Mouse (Mus musculus): ENCODE data around the gene Stk32c. TPM values are rescaled to one million over a fixed set of nuclear protein-coding genes. Genes with fewer than 3 reads are reported as not detected.

Gene Stk32c
- total RNA-seq, 2 experiments from 2014 or later: 102 to 105 TPM

GRCm38 (mm10) chr7:139074189-139074588, 138.9 kb downstream of the Stk32c start:
- TF ChIP-seq CTCF (conservative IDR thresholded peaks at IDR 0.05): no peak
- no peak for DNase-seq (ENCODE audit: low spot score in 2 of 2)
- no peak overlapping the region for H3K27ac ChIP-seq
- no peak overlapping the region for H3K4me3 ChIP-seq

GRCm38 (mm10) chr7:139068182-139068623, 144.9 kb downstream of the Stk32c start:
- peak; percentile 89 for TF ChIP-seq CTCF (conservative IDR thresholded peaks at IDR 0.05)
- Histone ChIP-seq H3K4me3 (no peak overlapping the region), H3K27ac (peak overlapping the region; percentile 6; the same call in 1 of the 2 replicates)
- peak; percentile 78 to 90 for DNase-seq (ENCODE audit: low spot score in 2 of 2)

GRCm38 (mm10) chr7:139063406-139063805, 149.7 kb downstream of the Stk32c start:
- TF ChIP-seq CTCF (conservative IDR thresholded peaks at IDR 0.05): peak; percentile 69
- Histone ChIP-seq H3K27ac (no peak overlapping the region), H3K4me3 (no peak overlapping the region)
- DNase-seq (ENCODE audit: low spot score in 2 of 2): no peak

Other genes with a start within 250 kb of the Stk32c start
- gene Dpysl4, start 127.3 kb downstream of the Stk32c start, total RNA-seq (2021): 10 to 100 TPM; 51.5 to 52.0 TPM
- gene Lrrc27, start 319 bp downstream of the Stk32c start, total RNA-seq (2021): 1 to 10 TPM; 6.8 to 6.9 TPM
- gene Pwwp2b, start 35.2 kb upstream of the Stk32c start, total RNA-seq (2021): 10 to 100 TPM; 35.0 to 37.6 TPM
- gene Inpp5a, start 175.8 kb upstream of the Stk32c start, total RNA-seq (2021): 10 to 100 TPM; 39.2 to 41.1 TPM